Mouse (Mus musculus) limb, embryonic 12.5 days (tissue): ENCODE results near the gene Zfhx3. TPM values are rescaled to one million over a fixed set of nuclear protein-coding genes. Genes with fewer than 3 reads are reported as not detected.

Experiments used
- ATAC-seq: fragments of 200-750 bp; cut with Nextera tagmentation; 2 replicates; pipeline ENCODE4 v1.8.0; 2017; ENCODE audit warnings: low read depth, moderate TSS enrichment; ENCODE audit not compliant: insufficient number of reproducible peaks, insufficient read depth, low FRiP score, low TSS enrichment
- H3K27ac ChIP-seq: fragments of 300-500 bp; sonication (generic); 2 replicates; pipeline ENCODE4 v1.5.1; 2016; ENCODE audit warnings: mild to moderate bottlenecking, moderate library complexity
- H3K27me3 ChIP-seq: fragments of 300-500 bp; sonication (generic); 2 replicates; pipeline ENCODE4 v1.6.1; 2016; ENCODE audit warnings: mild to moderate bottlenecking, moderate library complexity
- H3K36me3 ChIP-seq: fragments of 300-500 bp; sonication (generic); 2 replicates; pipeline ENCODE4 v1.6.1; 2016; ENCODE audit warnings: mild to moderate bottlenecking, moderate library complexity
- H3K4me1 ChIP-seq: fragments of 300-500 bp; sonication (generic); replicated peaks from 2 replicates; pipeline ENCODE4 v1.6.1; 2016
- H3K4me2 ChIP-seq: fragments of 300-500 bp; sonication (generic); 2 replicates; pipeline ENCODE4 v1.6.1; 2016; ENCODE audit warnings: mild to moderate bottlenecking, moderate library complexity
- H3K4me3 ChIP-seq: fragments of 300-500 bp; sonication (generic); replicated peaks from 2 replicates; pipeline ENCODE4 v1.5.1; 2016; ENCODE audit warnings: mild to moderate bottlenecking
- H3K9ac ChIP-seq: fragments of 300-500 bp; sonication (generic); replicated peaks from 2 replicates; pipeline ENCODE4 v1.6.1; 2016; ENCODE audit warnings: mild to moderate bottlenecking, moderate library complexity
- H3K9me3 ChIP-seq: fragments of 300-500 bp; sonication (generic); 2 replicates; pipeline ENCODE4 v1.6.1; 2016; ENCODE audit warnings: mild to moderate bottlenecking, moderate library complexity
- WGBS: fragments of 180-500 bp; shearing (Covaris S2); methylation state at CpG from one replicate; pipeline ENCODE4 v1.1.7; 2016; 5-methylcytosine and 5-hydroxymethylcytosine counted together
- polyA plus RNA-seq: library from polyadenylated mRNA; unstranded; fragments of >200 nt; fragmentation: Nextera tagmentation; extraction: Ambion mirVana; gene quantifications from 2 replicates; pipeline ENCODE4 v1.2.1, GENCODE M21; 2016

The Zfhx3 gene
- polyA plus RNA-seq, 1 experiment from 2014 or later: 53.0 TPM

DNA sequence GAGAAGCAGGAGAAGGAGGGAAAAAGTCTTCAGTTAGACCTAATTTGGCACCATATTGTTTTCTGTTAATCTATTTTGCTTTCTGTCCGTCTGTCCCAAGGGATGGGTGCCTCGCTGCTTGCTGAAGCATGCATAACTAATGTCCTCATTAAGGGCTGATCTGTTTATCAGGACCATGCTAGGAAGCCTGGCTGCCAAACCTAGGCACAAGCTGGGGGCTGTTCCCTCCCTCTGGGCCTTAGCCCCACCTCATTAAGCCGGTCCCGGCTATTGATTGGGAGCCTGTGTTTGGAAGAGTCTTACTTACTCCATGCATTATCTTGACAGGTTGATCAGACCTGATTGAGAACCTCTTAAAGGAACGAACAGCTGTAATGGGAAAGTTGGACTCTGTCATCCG, 903.7 kb downstream of the Zfhx3 start:
- Histone ChIP-seq H3K36me3 (peaks cover 52% of the 10 kb centered on the region), H3K4me1 (peaks cover 26% of the 10 kb centered on the region), H3K9ac (no peak overlapping the region), H3K27ac (no peak overlapping the region), H3K27me3 (no peaks in the 10 kb centered on the region), H3K9me3 (no peaks in the 10 kb centered on the region), H3K4me3 (no peak overlapping the region), H3K4me2 (no peak overlapping the region)
- no peak for ATAC-seq
- 45% methylated on average over 6 of the region's 6 CpGs for WGBS

DNA sequence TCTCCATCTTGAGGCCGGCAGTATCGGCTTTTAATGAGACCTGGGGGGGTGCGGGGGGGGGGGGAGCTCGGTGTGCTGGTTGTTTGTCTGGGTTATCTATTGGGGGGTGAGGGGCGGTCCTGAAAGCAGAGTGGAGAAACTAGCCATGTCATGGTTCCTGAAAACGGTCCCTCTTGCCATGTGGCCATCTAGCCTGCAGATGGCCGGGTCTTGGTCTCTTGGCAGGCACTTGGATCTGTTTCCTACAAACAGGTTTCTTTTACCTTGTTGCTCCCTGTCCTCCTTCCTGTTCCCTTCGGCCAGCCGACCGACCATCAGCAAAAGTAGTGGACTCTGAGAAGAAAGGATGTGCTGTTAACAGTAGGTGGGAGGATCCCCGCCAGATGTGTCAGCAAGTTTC, 904.4 kb downstream of the Zfhx3 start:
- Histone ChIP-seq H3K4me2 (no peak overlapping the region), H3K9ac (no peak overlapping the region), H3K27ac (no peak overlapping the region), H3K9me3 (no peaks in the 10 kb centered on the region), H3K4me3 (no peak overlapping the region), H3K27me3 (no peaks in the 10 kb centered on the region), H3K36me3 (peaks cover 54% of the 10 kb centered on the region), H3K4me1 (peaks cover 26% of the 10 kb centered on the region)
- 58% methylated on average over 11 of the region's 11 CpGs for WGBS
- no peak for ATAC-seq

GRCm38 (mm10) chr8:108847356-108847755, 904.9 kb downstream of the Zfhx3 start:
- Histone ChIP-seq H3K4me3 (no peak overlapping the region), H3K27ac (no peak overlapping the region), H3K9me3 (no peaks in the 10 kb centered on the region), H3K9ac (no peak overlapping the region), H3K4me2 (no peak overlapping the region), H3K4me1 (peaks cover 30% of the 10 kb centered on the region), H3K36me3 (peaks cover 56% of the 10 kb centered on the region), H3K27me3 (no peaks in the 10 kb centered on the region)
- 76% methylated on average over 2 of the region's 2 CpGs for WGBS
- ATAC-seq: no peak

- H3K9ac ChIP-seq: no peak overlapping the region
- no peak for ATAC-seq
- 78% methylated on average over 3 of the region's 3 CpGs for WGBS
- peaks cover 61% of the 10 kb centered on the region for H3K36me3 ChIP-seq
- no peak overlapping the region for H3K4me2 ChIP-seq
- no peaks in the 10 kb centered on the region for H3K9me3 ChIP-seq
- H3K4me1 ChIP-seq: peaks cover 35% of the 10 kb centered on the region
- H3K27me3 ChIP-seq: no peaks in the 10 kb centered on the region
- no peak overlapping the region for H3K27ac ChIP-seq
- no peak overlapping the region for H3K4me3 ChIP-seq
These were observed 906.0 kb downstream of the Zfhx3 start for GRCm38 (mm10) chr8:108848484-108848883.

- Histone ChIP-seq H3K36me3 (peaks cover 55% of the 10 kb centered on the region), H3K27ac (no peak overlapping the region; the same call in 1 of the 2 replicates), H3K4me3 (no peak overlapping the region), H3K9ac (no peak overlapping the region), H3K4me2 (no peak overlapping the region), H3K9me3 (no peaks in the 10 kb centered on the region), H3K4me1 (peaks cover 20% of the 10 kb centered on the region; the same call in 1 of the 2 replicates), H3K27me3 (no peaks in the 10 kb centered on the region)
- WGBS: 90% methylated on average over 10 of the region's 10 CpGs
- ATAC-seq: no peak
These were observed 910.6 kb downstream of the Zfhx3 start for GRCm38 (mm10) chr8:108853028-108853427.

GRCm38 (mm10) chr8:108854444-108855102, 912.1 kb downstream of the Zfhx3 start:
- Histone ChIP-seq H3K27me3 (no peaks in the 10 kb centered on the region), H3K4me2 (no peak overlapping the region), H3K4me1 (peaks cover 15% of the 10 kb centered on the region; the same call in 1 of the 2 replicates), H3K9ac (no peak overlapping the region), H3K9me3 (no peaks in the 10 kb centered on the region), H3K4me3 (no peak overlapping the region), H3K27ac (no peak overlapping the region), H3K36me3 (peaks cover 62% of the 10 kb centered on the region)
- ATAC-seq: no peak
- 72% methylated on average over 12 of the region's 12 CpGs for WGBS

GRCm38 (mm10) chr8:108859001-108859400, 916.6 kb downstream of the Zfhx3 start:
- Histone ChIP-seq H3K4me3 (no peak overlapping the region), H3K27ac (no peak overlapping the region), H3K9ac (no peak overlapping the region), H3K9me3 (no peaks in the 10 kb centered on the region), H3K4me1 (peaks cover 24% of the 10 kb centered on the region; the same call in 1 of the 2 replicates), H3K27me3 (no peaks in the 10 kb centered on the region), H3K4me2 (no peak overlapping the region), H3K36me3 (peaks cover 65% of the 10 kb centered on the region)
- ATAC-seq: no peak
- 93% methylated on average over 8 of the region's 8 CpGs for whole genome bisulfite sequencing

DNA sequence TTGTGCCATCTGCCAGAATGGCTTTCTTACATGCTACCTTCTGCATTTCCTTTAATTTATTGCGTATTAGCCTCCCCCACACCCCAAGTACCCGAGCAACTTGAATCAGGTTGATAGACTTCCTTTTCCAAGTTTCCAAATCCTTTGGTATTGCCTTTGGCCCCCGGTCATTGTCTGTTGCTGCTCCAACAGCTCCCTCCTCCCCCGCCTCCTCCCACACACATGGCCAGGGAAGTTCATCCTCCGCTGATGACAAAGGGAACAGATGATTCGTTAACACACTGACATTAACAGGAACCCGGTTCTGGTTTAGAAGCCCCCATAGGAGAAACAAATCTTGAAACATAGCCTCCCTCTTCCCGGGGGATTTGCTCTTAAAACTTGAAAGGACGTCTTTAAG, 917.5 kb downstream of the Zfhx3 start:
- Histone ChIP-seq H3K9ac (no peak overlapping the region), H3K4me3 (no peak overlapping the region), H3K4me1 (peaks cover 20% of the 10 kb centered on the region; the same call in 1 of the 2 replicates), H3K4me2 (no peak overlapping the region), H3K9me3 (no peaks in the 10 kb centered on the region), H3K27me3 (no peaks in the 10 kb centered on the region), H3K27ac (no peak overlapping the region), H3K36me3 (peaks cover 65% of the 10 kb centered on the region)
- WGBS: 62% methylated on average over 9 of the region's 9 CpGs
- ATAC-seq: no peak

GRCm38 (mm10) chr8:108863440-108863839, 921.0 kb downstream of the Zfhx3 start:
- H3K27me3 ChIP-seq: no peaks in the 10 kb centered on the region
- no peak for ATAC-seq
- no peak overlapping the region for H3K4me2 ChIP-seq
- peaks cover 52% of the 10 kb centered on the region for H3K36me3 ChIP-seq
- no peak overlapping the region for H3K27ac ChIP-seq
- H3K9me3 ChIP-seq: no peaks in the 10 kb centered on the region
- no peak overlapping the region for H3K9ac ChIP-seq
- WGBS: 85% methylated on average over 10 of the region's 10 CpGs
- peaks cover 44% of the 10 kb centered on the region for H3K4me1 ChIP-seq
- H3K4me3 ChIP-seq: no peak overlapping the region

GRCm38 (mm10) chr8:108866430-108866829, 924.0 kb downstream of the Zfhx3 start:
- no peak for ATAC-seq
- peaks cover 45% of the 10 kb centered on the region for H3K36me3 ChIP-seq
- no peaks in the 10 kb centered on the region for H3K27me3 ChIP-seq
- H3K4me2 ChIP-seq: no peak overlapping the region
- H3K27ac ChIP-seq: no peak overlapping the region
- no peak overlapping the region for H3K4me3 ChIP-seq
- WGBS: 96% methylated on average over 7 of the region's 7 CpGs
- H3K9ac ChIP-seq: no peak overlapping the region
- H3K4me1 ChIP-seq: peaks cover 42% of the 10 kb centered on the region
- H3K9me3 ChIP-seq: no peaks in the 10 kb centered on the region

GRCm38 (mm10) chr8:108867482-108868258, 925.2 kb downstream of the Zfhx3 start:
- H3K9ac ChIP-seq: no peak overlapping the region
- no peaks in the 10 kb centered on the region for H3K27me3 ChIP-seq
- H3K4me2 ChIP-seq: no peak overlapping the region
- no peak overlapping the region for H3K4me3 ChIP-seq
- 0 out of 2 replicates have a peak overlapping the region, but pooled peaks have one; percentile 23 for H3K27ac ChIP-seq
- 71% methylated on average over 13 of the region's 13 CpGs for WGBS
- H3K9me3 ChIP-seq: no peaks in the 10 kb centered on the region
- H3K36me3 ChIP-seq: peaks cover 43% of the 10 kb centered on the region
- ATAC-seq: no peak; the same call in 1 of the 2 replicates
- H3K4me1 ChIP-seq: peaks cover 40% of the 10 kb centered on the region
